Mouse (Mus musculus): Measurements from ENCODE around the gene Exoc3. TPM values are rescaled to one million over a fixed set of nuclear protein-coding genes. Genes with fewer than 3 reads are reported as not detected.

Gene Exoc3
- polyA plus RNA-seq, 1 experiment: 28.4 TPM

- peak overlapping the region; percentile 77 for H3K27ac ChIP-seq (ENCODE audit: control insufficient read depth, insufficient read depth, low read depth, low read length)
- TF ChIP-seq CTCF (IDR thresholded peaks at IDR 0.05; ENCODE audit: control insufficient read depth, insufficient read depth, insufficient replicate concordance, low read depth, low read length) (no peak), POLR2A (IDR thresholded peaks at IDR 0.05; ENCODE audit: control insufficient read depth, low read depth, low read length) (no peak)
- H3K36me3 ChIP-seq (ENCODE audit: control insufficient read depth, insufficient read depth, low read length): 0 out of 2 replicates have a peak, but pooled peaks cover 1% of the 10 kb centered on the region
Observed at GRCm38 (mm10) chr13:74208986-74209345, 434 bp upstream of the Exoc3 start.

GRCm38 (mm10) chr13:74196451-74196850 is 12.1 kb downstream of the Exoc3 start:
- Histone ChIP-seq H3K36me3 (ENCODE audit: control insufficient read depth, insufficient read depth, low read length) (peaks cover 4% of the 10 kb centered on the region), H3K27ac (ENCODE audit: control insufficient read depth, insufficient read depth, low read depth, low read length) (no peak overlapping the region), H3K4me1 (ENCODE audit: control insufficient read depth, insufficient read depth, low read length) (no peaks in the 10 kb centered on the region), H3K4me3 (ENCODE audit: control insufficient read depth, low read depth, low read length) (no peak overlapping the region), H3K27me3 (ENCODE audit: control insufficient read depth, insufficient read depth, low read length) (no peaks in the 10 kb centered on the region)
- no peak for TF ChIP-seq POLR2A (IDR thresholded peaks at IDR 0.05; ENCODE audit: control insufficient read depth, low read depth, low read length)
- no peak for TF ChIP-seq CTCF (IDR thresholded peaks at IDR 0.05; ENCODE audit: control insufficient read depth, insufficient read depth, insufficient replicate concordance, low read depth, low read length)

More at GRCm38 (mm10) chr13:74208986-74209345, 434 bp upstream of the Exoc3 start:
- Histone ChIP-seq H3K4me3 (ENCODE audit: control insufficient read depth, low read depth, low read length) (peak overlapping the region; percentile 97), H3K27me3 (ENCODE audit: control insufficient read depth, insufficient read depth, low read length) (no peaks in the 10 kb centered on the region), H3K4me1 (ENCODE audit: control insufficient read depth, insufficient read depth, low read length) (no peaks in the 10 kb centered on the region)

- Histone ChIP-seq H3K4me3 (ENCODE audit: control insufficient read depth, low read depth, low read length) (no peak overlapping the region), H3K27ac (ENCODE audit: control insufficient read depth, insufficient read depth, low read depth, low read length) (no peak overlapping the region), H3K36me3 (ENCODE audit: control insufficient read depth, insufficient read depth, low read length) (peaks cover 4% of the 10 kb centered on the region), H3K27me3 (ENCODE audit: control insufficient read depth, insufficient read depth, low read length) (no peaks in the 10 kb centered on the region), H3K4me1 (ENCODE audit: control insufficient read depth, insufficient read depth, low read length) (no peaks in the 10 kb centered on the region)
- TF ChIP-seq POLR2A (IDR thresholded peaks at IDR 0.05; ENCODE audit: control insufficient read depth, low read depth, low read length) (no peak), CTCF (IDR thresholded peaks at IDR 0.05; ENCODE audit: control insufficient read depth, insufficient read depth, insufficient replicate concordance, low read depth, low read length) (no peak)
Observed at GRCm38 (mm10) chr13:74192613-74193012, 15.9 kb downstream of the Exoc3 start.

GRCm38 (mm10) chr13:74183011-74183695 is 25.4 kb downstream of the Exoc3 start:
- Histone ChIP-seq H3K4me3 (ENCODE audit: control insufficient read depth, low read depth, low read length) (no peak overlapping the region), H3K27ac (ENCODE audit: control insufficient read depth, insufficient read depth, low read depth, low read length) (no peak overlapping the region), H3K4me1 (ENCODE audit: control insufficient read depth, insufficient read depth, low read length) (no peaks in the 10 kb centered on the region), H3K36me3 (ENCODE audit: control insufficient read depth, insufficient read depth, low read length) (peaks cover 1% of the 10 kb centered on the region; the same call in 1 of the 2 replicates), H3K27me3 (ENCODE audit: control insufficient read depth, insufficient read depth, low read length) (no peaks in the 10 kb centered on the region)
- TF ChIP-seq CTCF (IDR thresholded peaks at IDR 0.05; ENCODE audit: control insufficient read depth, insufficient read depth, insufficient replicate concordance, low read depth, low read length): no peak
- no peak for TF ChIP-seq POLR2A (IDR thresholded peaks at IDR 0.05; ENCODE audit: control insufficient read depth, low read depth, low read length)

- H3K27me3 ChIP-seq (ENCODE audit: control insufficient read depth, insufficient read depth, low read length): no peaks in the 10 kb centered on the region
- peaks cover 2% of the 10 kb centered on the region for H3K4me1 ChIP-seq (ENCODE audit: control insufficient read depth, insufficient read depth, low read length)
- H3K27ac ChIP-seq (ENCODE audit: control insufficient read depth, insufficient read depth, low read depth, low read length): no peak overlapping the region
- H3K36me3 ChIP-seq (ENCODE audit: control insufficient read depth, insufficient read depth, low read length): peaks cover 2% of the 10 kb centered on the region
- no peak overlapping the region for H3K4me3 ChIP-seq (ENCODE audit: control insufficient read depth, low read depth, low read length)
- no peak for TF ChIP-seq CTCF (IDR thresholded peaks at IDR 0.05; ENCODE audit: control insufficient read depth, insufficient read depth, insufficient replicate concordance, low read depth, low read length)
- no peak for TF ChIP-seq POLR2A (IDR thresholded peaks at IDR 0.05; ENCODE audit: control insufficient read depth, low read depth, low read length)
Observed at GRCm38 (mm10) chr13:74172036-74172435, 36.5 kb downstream of the Exoc3 start.

- Histone ChIP-seq H3K36me3 (ENCODE audit: control insufficient read depth, insufficient read depth, low read length) (no peaks in the 10 kb centered on the region; the same call in 1 of the 2 replicates), H3K4me3 (ENCODE audit: control insufficient read depth, low read depth, low read length) (no peak overlapping the region), H3K27me3 (ENCODE audit: control insufficient read depth, insufficient read depth, low read length) (no peaks in the 10 kb centered on the region), H3K27ac (ENCODE audit: control insufficient read depth, insufficient read depth, low read depth, low read length) (no peak overlapping the region), H3K4me1 (ENCODE audit: control insufficient read depth, insufficient read depth, low read length) (peaks cover 15% of the 10 kb centered on the region)
- no peak for TF ChIP-seq CTCF (IDR thresholded peaks at IDR 0.05; ENCODE audit: control insufficient read depth, insufficient read depth, insufficient replicate concordance, low read depth, low read length)
Observed at GRCm38 (mm10) chr13:74169446-74170164, 38.9 kb downstream of the Exoc3 start.

GRCm38 (mm10) chr13:74167492-74167891 is 41.0 kb downstream of the Exoc3 start:
- Histone ChIP-seq H3K36me3 (ENCODE audit: control insufficient read depth, insufficient read depth, low read length) (no peaks in the 10 kb centered on the region; the same call in 1 of the 2 replicates), H3K27ac (ENCODE audit: control insufficient read depth, insufficient read depth, low read depth, low read length) (no peak overlapping the region), H3K27me3 (ENCODE audit: control insufficient read depth, insufficient read depth, low read length) (no peaks in the 10 kb centered on the region), H3K4me1 (ENCODE audit: control insufficient read depth, insufficient read depth, low read length) (peaks cover 15% of the 10 kb centered on the region), H3K4me3 (ENCODE audit: control insufficient read depth, low read depth, low read length) (no peak overlapping the region)
- TF ChIP-seq CTCF (IDR thresholded peaks at IDR 0.05; ENCODE audit: control insufficient read depth, insufficient read depth, insufficient replicate concordance, low read depth, low read length) (no peak), POLR2A (IDR thresholded peaks at IDR 0.05; ENCODE audit: control insufficient read depth, low read depth, low read length) (no peak)
